Mouse (Mus musculus) lung, postnatal 4 days (tissue): ENCODE results near the gene Olfm1.

Experiments used
- DNase-seq, 2 experiments: peaks; one replicate each; pipeline ENCODE4 v3.0.0; 2021

Olfm1 gene

GRCm38 (mm10) chr2:28236447-28236846 is 43.7 kb downstream of the Olfm1 start:
- no peak for DNase-seq

- DNase-seq: no peak
Observed at GRCm38 (mm10) chr2:28239616-28240015, 46.8 kb downstream of the Olfm1 start.

- no peak for DNase-seq
Observed at GRCm38 (mm10) chr2:28240920-28241319, 48.1 kb downstream of the Olfm1 start.

GRCm38 (mm10) chr2:28241520-28242221 is 48.9 kb downstream of the Olfm1 start:
- DNase-seq: no peak

GRCm38 (mm10) chr2:28242222-28242543 is 49.4 kb downstream of the Olfm1 start:
- DNase-seq: peak in 1 of 2 experiments; percentile 23

- DNase-seq: no peak
Observed at GRCm38 (mm10) chr2:28244667-28245395, 52.0 kb downstream of the Olfm1 start.

GRCm38 (mm10) chr2:28246110-28246653 is 53.4 kb downstream of the Olfm1 start:
- no peak for DNase-seq

GRCm38 (mm10) chr2:28247098-28247497 is 54.3 kb downstream of the Olfm1 start:
- DNase-seq: no peak

- no peak for DNase-seq
Observed at GRCm38 (mm10) chr2:28252554-28252953, 59.8 kb downstream of the Olfm1 start.

- no peak for DNase-seq
Observed at GRCm38 (mm10) chr2:28256029-28256428, 63.2 kb downstream of the Olfm1 start.

- no peak for DNase-seq
Observed at GRCm38 (mm10) chr2:28261438-28261837, 68.6 kb downstream of the Olfm1 start.

- DNase-seq: no peak
Observed at GRCm38 (mm10) chr2:28267776-28268275, 75.0 kb downstream of the Olfm1 start.

GRCm38 (mm10) chr2:28270561-28270960 is 77.8 kb downstream of the Olfm1 start:
- DNase-seq: peak; percentile 41 to 68

- no peak for DNase-seq
Observed at GRCm38 (mm10) chr2:28272218-28272965, 79.6 kb downstream of the Olfm1 start.

GRCm38 (mm10) chr2:28274006-28274405 is 81.2 kb downstream of the Olfm1 start:
- no peak for DNase-seq

GRCm38 (mm10) chr2:28275345-28275744 is 82.6 kb downstream of the Olfm1 start:
- no peak for DNase-seq

GRCm38 (mm10) chr2:28278150-28278549 is 85.4 kb downstream of the Olfm1 start:
- DNase-seq: peak; percentile 70 to 81

- no peak for DNase-seq
Observed at GRCm38 (mm10) chr2:28278853-28279252, 86.1 kb downstream of the Olfm1 start.
